Mouse (Mus musculus) lung, postnatal 0 days (tissue): ENCODE measurements around the gene Gas2l2.

Experiments used
- CTCF ChIP-seq: IDR thresholded peaks from 2 replicates; pipeline ENCODE4 v1.5.1; 2016; ENCODE audit warnings: antibody characterized with exemption, mild to moderate bottlenecking
- EP300 ChIP-seq: IDR thresholded peaks from 2 replicates; pipeline ENCODE4 v1.6.1; 2016; ENCODE audit warnings: antibody characterized with exemption, mild to moderate bottlenecking, control low read depth

DNA sequence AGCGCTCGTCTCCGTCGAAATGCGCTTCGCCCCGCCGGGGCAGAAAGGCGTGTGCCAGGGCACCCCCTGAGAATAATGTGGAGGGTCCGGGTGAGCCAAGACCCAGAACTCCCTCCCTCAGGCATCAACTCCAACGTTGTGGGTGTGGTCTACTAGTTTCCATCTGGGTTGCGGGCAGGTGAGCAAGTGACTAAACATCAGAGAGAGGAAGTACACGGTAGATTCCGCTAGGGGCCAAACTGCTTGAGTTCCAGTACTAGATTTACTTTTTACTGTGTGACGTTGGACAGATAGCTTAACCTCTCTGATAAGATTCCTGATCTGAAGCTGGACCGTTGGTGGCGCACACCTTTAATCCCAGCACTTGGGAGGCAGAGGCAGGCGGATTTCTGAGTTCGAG, 15.7 kb upstream of the Gas2l2 start:
- TF ChIP-seq CTCF, result no peak; the same call in 1 of the 2 replicates
- no peak for TF ChIP-seq EP300
